Mouse (Mus musculus) heart, adult 11 months (tissue): ENCODE measurements around the gene Ltf.

Experiments used
- DNase-seq: peaks from one replicate; pipeline ENCODE4 v3.0.0; 2022

Gene Ltf

DNA sequence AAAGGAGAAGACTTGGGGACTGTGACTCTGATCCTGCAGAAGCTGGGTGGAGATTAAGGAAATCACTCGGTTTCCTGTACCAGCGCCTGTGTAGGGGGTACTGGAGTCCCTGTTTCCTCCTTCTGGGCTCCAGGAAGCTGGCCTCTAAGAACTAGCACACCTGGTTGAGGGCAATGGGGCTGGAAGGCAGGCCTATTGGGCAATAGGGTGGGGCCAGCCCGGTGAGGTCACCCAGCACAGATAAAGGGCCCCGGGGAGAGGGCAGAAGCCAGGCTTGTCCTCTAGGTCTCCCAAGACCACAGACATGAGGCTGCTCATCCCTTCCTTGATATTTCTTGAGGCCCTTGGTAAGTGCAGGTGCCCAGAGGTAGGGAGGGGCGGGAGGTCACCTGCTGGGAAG is at the start of gene Ltf:
Ltf (plus strand) TSS at position 250 of the 400 bp plus-strand sequence.
- no peak for DNase-seq

DNA sequence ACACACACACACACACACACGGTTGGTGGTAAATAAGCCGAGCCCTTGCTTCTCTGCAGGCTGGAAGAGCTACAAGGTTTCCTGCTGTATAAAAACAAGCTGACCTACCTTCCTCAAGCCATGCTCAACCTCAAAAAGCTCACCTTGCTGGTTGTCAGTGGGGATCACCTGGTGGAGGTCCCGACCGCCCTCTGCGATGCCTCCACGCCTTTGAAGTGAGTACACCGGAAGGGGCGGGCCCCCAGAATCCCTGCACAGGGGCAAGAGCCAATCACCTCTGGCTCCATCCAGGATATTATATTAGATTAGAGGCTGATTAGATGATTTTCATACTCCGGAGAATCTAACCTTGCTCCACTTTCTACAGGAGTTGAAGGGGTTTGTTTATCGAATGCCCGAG is 39.7 kb upstream of the Ltf start:
- peak; percentile 79 for DNase-seq

- DNase-seq: peak; percentile 62
These were observed 36.7 kb upstream of the Ltf start for GRCm38 (mm10) chr9:110982351-110982750.

DNA sequence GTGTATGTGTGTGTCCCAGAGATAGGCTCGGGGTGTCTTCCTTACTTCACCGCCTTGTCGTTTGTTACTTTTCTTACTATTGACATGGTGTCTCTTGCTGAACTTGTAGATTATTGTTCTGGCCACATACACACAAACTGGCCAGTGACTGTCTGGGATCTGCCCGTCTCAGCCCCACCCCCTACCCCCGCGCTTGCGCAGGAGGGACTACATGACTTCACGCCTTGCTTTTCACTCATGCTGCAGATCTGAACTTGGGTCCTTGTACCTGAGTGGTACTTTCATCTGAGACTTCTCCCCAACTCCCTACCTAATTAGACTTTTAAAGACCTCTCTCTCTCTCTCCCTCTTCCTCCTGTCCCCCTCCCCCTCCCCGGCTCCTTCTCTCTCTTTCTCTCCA is 35.0 kb upstream of the Ltf start:
- peak; percentile 54 for DNase-seq

DNA sequence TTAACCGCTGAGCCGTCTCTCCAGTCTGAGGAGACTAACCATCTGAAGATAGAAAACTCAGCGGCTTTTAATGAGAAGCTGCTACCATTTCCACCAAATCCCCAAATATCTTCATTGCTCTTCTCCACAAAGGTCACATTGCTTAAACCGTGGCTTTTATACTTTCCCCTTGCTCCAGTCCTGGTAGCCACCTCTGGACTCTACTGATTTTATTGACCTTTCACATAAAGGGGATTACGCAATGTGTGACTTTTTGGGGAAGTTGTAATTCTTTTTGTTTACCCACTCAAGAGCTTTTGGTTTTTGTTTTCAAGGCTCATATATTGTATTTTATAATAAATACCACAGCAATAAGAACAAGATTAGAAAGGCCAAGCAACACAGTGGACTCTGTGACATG is 33.5 kb upstream of the Ltf start:
- DNase-seq: no peak

DNA sequence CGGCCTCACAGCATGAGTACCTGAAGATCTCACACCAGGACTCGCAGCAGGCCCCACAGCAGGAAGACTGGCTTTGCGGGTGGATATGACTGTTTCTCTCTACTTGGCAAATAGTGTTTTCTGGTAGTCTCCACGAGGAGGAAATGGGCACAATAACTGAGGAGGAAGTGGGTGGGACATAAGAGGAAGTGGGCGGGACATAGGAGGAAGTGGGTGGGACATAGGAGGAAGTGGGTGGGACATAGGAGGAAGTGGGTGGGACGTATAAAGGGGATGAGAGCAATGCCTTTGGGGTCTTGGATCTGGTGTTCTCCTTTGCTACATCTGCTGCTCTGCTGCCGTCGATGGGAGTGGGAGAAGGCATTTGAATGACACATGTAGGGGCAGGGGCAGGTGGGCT is 33.1 kb upstream of the Ltf start:
- DNase-seq: peak; percentile 93

- DNase-seq: peak; percentile 59
These were observed 31.7 kb upstream of the Ltf start for GRCm38 (mm10) chr9:110987331-110987730.

DNA sequence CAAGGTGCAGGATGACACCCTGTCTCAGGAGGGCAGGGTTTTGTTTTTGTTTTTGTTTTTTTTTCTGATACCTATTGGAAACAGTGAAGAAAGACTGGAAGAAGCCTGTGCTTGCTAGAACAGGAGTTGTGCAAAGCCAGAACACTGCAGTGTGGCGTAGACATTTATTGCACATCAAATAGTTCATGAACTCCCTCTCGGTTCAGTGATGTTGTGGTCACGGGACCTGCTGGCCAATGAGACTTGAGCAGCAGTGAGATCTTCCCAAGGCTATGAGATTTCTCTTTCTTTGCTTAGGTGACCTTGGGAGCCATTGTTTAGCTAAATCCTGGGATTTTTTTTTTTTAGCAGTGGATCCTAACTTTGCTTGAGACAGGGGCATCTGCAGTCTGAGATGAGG is 31.0 kb upstream of the Ltf start:
- peak; percentile 29 for DNase-seq

DNA sequence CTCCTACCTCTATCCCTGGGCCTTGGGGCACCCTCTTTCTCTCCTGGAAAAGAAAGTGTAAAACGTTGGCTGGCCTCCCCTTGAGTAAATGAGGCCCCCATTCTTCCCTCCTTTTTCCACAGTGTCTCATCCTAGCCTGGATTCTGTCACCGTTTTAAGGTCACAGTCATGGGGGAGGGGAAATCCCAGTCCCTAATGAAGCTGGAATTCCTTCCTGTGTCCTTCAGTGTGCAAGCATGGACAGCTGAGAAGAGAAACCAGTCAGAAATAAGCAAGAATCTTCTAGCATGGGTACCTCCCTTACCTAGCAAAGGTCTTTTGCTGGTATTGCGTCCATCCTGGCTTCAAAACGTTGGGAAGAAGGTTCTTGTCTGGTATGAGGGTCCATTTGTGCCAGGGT is 29.9 kb upstream of the Ltf start:
- no peak for DNase-seq

GRCm38 (mm10) chr9:110989543-110989942 is 29.5 kb upstream of the Ltf start:
- DNase-seq: no peak

DNA sequence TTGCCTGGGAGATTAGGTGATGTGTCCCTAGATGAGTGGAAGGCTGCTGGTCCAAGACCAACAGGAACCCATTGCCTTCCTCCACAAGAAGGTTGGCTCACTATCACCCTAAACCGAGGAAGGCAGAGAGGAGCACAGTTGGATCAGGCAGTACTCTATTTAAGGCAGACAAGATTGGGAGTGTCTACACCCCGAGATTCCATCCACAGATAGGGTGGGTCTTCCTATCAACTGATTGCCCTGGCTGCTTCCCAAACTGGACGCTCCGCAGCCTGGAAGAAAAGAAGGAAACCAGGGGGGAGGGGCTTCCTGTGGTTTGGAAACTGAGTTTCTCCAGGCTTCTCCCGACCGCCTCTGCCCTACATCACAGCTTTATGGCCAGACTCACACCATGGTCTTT is 28.9 kb upstream of the Ltf start, which contains the start of gene Rtp3:
Rtp3 (minus strand) TSS at position 380 of the 400 bp plus-strand sequence.
- peak; percentile 98 for DNase-seq

- peak; percentile 78 for DNase-seq
These were observed 25.8 kb upstream of the Ltf start for GRCm38 (mm10) chr9:110993281-110993709.

GRCm38 (mm10) chr9:110994716-110995172 is 24.3 kb upstream of the Ltf start:
- DNase-seq: peak; percentile 98

DNA sequence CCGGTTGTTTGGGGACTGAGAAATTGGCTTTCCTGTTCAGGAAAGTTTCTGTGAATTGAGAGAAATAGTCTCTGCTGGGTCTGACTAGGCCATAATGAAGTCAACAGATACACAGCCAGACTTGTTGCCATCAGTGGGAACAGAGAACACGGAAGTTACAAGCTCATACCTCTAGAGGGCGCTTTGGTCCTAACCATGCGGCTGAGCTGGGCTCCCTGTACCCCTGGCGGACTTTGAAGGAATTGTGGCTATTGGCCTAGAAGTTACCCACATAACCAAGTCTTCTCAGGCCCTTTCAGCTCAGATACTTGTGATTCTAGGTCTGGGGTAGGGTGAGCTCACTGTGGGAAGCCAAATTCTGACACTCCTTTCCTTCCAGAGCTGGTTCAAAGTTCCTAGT is 21.8 kb upstream of the Ltf start:
- DNase-seq: peak; percentile 95

- DNase-seq: no peak
These were observed 20.0 kb upstream of the Ltf start for GRCm38 (mm10) chr9:110999056-110999455.

- DNase-seq: peak; percentile 97
These were observed 19.2 kb upstream of the Ltf start for GRCm38 (mm10) chr9:110999856-111000255.

DNA sequence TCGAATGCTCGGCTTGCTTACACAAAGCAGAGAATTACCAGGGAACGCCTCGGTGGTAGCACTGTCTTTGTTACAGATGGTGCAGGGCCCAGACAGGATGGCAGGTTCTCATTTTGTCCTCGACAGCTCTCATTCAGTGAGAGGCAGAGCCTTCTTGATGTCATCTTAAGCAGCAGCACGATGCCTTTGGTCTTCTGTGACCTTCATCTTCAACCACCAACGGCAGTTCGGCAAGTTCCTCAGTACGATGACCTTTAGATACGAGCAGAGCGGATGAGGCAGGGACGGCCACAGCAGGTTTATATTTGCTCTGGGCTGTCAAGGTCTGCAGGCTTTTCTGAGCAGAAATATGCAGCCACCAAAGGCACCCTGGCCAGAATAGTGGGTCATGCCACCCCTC is 17.4 kb upstream of the Ltf start:
- no peak for DNase-seq

GRCm38 (mm10) chr9:111003279-111003678 is 15.8 kb upstream of the Ltf start:
- no peak for DNase-seq

- DNase-seq: no peak
These were observed 12.5 kb upstream of the Ltf start for GRCm38 (mm10) chr9:111006544-111006943.

GRCm38 (mm10) chr9:111009763-111010162 is 9.3 kb upstream of the Ltf start:
- DNase-seq: no peak

DNA sequence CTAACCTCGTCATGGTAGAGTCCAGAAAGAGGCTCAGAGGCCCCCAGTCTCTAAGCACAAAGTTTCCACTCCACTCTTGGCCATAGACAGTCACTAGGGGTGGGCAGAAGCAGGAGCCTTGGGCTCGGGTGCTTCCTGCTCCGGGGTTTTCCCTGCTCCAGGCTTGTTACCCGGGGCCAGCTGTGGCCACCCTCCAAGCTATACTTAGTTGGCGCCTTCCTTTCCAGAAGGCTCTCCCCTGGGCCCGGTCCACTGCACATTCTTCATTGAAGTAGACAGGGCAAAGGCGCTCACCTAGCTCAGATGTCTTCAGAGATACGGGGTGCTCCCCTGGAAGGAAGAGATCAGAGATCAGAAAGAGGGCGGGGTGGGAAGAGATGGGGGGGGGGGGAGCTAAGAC is 7.5 kb upstream of the Ltf start:
- DNase-seq: peak; percentile 94

GRCm38 (mm10) chr9:111012041-111012440 is 7.0 kb upstream of the Ltf start:
- no peak for DNase-seq

DNA sequence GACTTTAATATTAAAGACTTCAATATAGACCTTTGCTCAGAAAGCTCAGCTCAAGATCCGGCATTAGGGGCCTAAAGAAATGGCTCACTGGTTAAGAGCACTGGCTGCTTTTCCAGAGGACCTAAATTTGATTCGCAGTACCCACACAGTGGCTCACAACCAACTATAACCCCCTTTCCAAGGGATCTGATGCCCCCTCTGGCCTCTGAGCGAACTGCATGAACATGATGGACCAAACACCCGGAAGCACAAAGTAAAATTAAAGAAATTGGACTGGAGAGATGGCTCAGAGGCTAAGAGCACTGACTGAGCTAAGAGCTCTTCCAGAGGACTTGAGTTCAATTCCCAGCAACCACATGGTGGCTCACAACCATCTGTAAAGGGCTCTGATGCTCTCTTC is 3.4 kb upstream of the Ltf start:
- DNase-seq: no peak

DNA sequence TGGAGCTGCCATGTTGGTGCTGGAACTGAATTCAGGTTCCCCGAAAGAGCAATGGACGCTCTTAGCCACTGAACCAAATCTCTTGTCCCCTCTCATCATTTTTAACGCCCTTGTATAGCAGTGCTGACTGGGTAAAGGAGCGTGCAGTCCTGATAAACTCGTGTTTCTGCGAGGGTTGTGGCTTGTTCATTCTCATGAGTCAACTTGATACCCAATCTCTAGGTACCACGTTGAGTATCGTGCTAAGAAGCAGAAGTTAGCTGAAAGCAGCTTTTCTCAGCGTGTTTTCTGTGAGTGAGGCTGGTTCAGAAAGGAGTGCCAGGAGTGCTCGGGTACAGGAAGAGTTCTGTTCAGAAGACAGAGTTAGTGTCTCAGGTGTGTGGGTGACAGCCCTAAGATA is 7.7 kb downstream of the Ltf start:
- DNase-seq: no peak

GRCm38 (mm10) chr9:111033717-111034116 is 14.6 kb downstream of the Ltf start:
- DNase-seq: no peak

GRCm38 (mm10) chr9:111039966-111040365 is 20.9 kb downstream of the Ltf start:
- no peak for DNase-seq
